Mouse (Mus musculus) heart, embryonic 12.5 days (tissue): Measurements from ENCODE around the gene Slc16a10. TPM values are rescaled to one million over a fixed set of nuclear protein-coding genes. Genes with fewer than 3 reads are reported as not detected.

Experiments
- ATAC-seq: fragments of 200-750 bp; cut with Nextera tagmentation; 2 replicates; pipeline ENCODE4 v1.8.0; 2017; ENCODE audit warnings: moderate TSS enrichment, moderate library complexity; ENCODE audit not compliant: insufficient number of reproducible peaks, low FRiP score
- H3K27ac ChIP-seq: fragments of 300-500 bp; sonication (generic); 2 replicates; pipeline ENCODE4 v1.5.1; 2016; ENCODE audit warnings: mild to moderate bottlenecking, moderate library complexity; ENCODE audit not compliant: poor library complexity, severe bottlenecking
- H3K27me3 ChIP-seq: fragments of 300-500 bp; sonication (generic); replicated peaks from 2 replicates; pipeline ENCODE4 v1.6.1; 2016; ENCODE audit warnings: mild to moderate bottlenecking, moderate library complexity
- H3K36me3 ChIP-seq: fragments of 300-500 bp; sonication (generic); 2 replicates; pipeline ENCODE4 v1.6.1; 2016; ENCODE audit warnings: mild to moderate bottlenecking, moderate library complexity
- H3K4me1 ChIP-seq: fragments of 300-500 bp; sonication (generic); replicated peaks from 2 replicates; pipeline ENCODE4 v1.6.1; 2016; ENCODE audit warnings: mild to moderate bottlenecking
- H3K4me2 ChIP-seq: fragments of 300-500 bp; sonication (generic); 2 replicates; pipeline ENCODE4 v1.6.1; 2016; ENCODE audit warnings: mild to moderate bottlenecking, moderate library complexity
- H3K4me3 ChIP-seq: fragments of 300-500 bp; sonication (generic); 2 replicates; pipeline ENCODE4 v1.5.1; 2016; ENCODE audit warnings: mild to moderate bottlenecking
- H3K9ac ChIP-seq: fragments of 300-500 bp; sonication (generic); 2 replicates; pipeline ENCODE4 v1.6.1; 2016; ENCODE audit warnings: mild to moderate bottlenecking, moderate library complexity
- H3K9me3 ChIP-seq: fragments of 300-500 bp; sonication (generic); replicated peaks from 2 replicates; pipeline ENCODE4 v1.6.1; 2016; ENCODE audit warnings: mild to moderate bottlenecking, moderate library complexity
- WGBS: fragments of 180-500 bp; shearing (Covaris S2); methylation state at CpG from one replicate; pipeline ENCODE4 v1.1.7; 2016; 5-methylcytosine and 5-hydroxymethylcytosine counted together
- polyA plus RNA-seq: library from polyadenylated mRNA; unstranded; fragments of >200 nt; fragmentation: Nextera tagmentation; extraction: Ambion mirVana; gene quantifications from 2 replicates; pipeline ENCODE4 v1.2.1, GENCODE M21; 2016

Gene Slc16a10
- polyA plus RNA-seq, 1 experiment from 2014 or later: 22.5 TPM

DNA sequence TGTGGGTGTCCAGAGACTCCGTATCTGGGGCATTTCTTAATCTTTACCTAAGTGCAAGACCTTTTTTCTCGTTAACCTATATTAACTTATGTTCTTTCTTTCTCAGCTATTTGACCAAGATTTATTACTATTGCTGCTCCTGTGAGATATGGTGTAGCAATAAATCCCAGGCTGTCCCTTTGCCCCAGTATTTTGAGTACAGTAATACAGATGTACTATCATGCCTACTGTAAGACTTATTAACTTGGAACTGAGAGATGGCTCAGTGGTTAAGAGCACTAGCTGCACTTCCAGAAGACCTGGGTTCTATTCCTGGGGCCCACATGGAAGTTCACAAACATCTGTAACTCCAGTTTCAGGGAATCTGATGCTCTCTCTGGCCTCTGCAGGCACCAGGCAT lies 91.3 kb downstream of the Slc16a10 start:
- Histone ChIP-seq H3K9me3 (no peaks in the 10 kb centered on the region), H3K27ac (no peak overlapping the region), H3K4me3 (no peak overlapping the region), H3K36me3 (peaks cover 10% of the 10 kb centered on the region; the same call in 1 of the 2 replicates), H3K4me1 (no peaks in the 10 kb centered on the region), H3K27me3 (no peaks in the 10 kb centered on the region), H3K9ac (no peak overlapping the region), H3K4me2 (no peak overlapping the region)
- no peak for ATAC-seq
- WGBS: 95% methylated on average over 2 of the region's 2 CpGs

DNA sequence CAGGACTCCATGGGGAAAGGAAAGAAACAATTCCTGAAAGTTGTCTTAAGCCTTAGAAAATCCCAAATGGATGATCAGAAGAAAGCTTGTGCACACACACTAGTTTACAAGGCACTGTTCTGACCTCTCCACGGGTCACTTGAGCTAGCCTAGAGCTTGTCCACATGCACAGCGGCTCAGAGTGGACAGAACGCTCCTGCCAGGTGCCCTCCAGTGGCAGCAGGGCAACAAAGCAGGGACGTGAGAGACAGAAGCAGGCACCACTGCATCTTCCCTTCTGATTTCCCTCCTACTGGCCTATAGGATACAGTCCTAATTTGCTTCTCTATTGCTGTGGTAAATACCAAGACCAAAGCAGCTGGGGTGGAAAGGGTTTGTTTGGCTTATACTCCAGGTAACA lies 100.7 kb downstream of the Slc16a10 start:
- no peaks in the 10 kb centered on the region for H3K9me3 ChIP-seq
- no peaks in the 10 kb centered on the region for H3K27me3 ChIP-seq
- 20% methylated on average over 4 of the region's 4 CpGs for WGBS
- ATAC-seq: no peak
- H3K4me1 ChIP-seq: no peaks in the 10 kb centered on the region
- H3K4me2 ChIP-seq: no peak overlapping the region
- H3K36me3 ChIP-seq: peaks cover 9% of the 10 kb centered on the region; the same call in 1 of the 2 replicates
- H3K9ac ChIP-seq: no peak overlapping the region
- no peak overlapping the region for H3K4me3 ChIP-seq
- no peak overlapping the region for H3K27ac ChIP-seq

DNA sequence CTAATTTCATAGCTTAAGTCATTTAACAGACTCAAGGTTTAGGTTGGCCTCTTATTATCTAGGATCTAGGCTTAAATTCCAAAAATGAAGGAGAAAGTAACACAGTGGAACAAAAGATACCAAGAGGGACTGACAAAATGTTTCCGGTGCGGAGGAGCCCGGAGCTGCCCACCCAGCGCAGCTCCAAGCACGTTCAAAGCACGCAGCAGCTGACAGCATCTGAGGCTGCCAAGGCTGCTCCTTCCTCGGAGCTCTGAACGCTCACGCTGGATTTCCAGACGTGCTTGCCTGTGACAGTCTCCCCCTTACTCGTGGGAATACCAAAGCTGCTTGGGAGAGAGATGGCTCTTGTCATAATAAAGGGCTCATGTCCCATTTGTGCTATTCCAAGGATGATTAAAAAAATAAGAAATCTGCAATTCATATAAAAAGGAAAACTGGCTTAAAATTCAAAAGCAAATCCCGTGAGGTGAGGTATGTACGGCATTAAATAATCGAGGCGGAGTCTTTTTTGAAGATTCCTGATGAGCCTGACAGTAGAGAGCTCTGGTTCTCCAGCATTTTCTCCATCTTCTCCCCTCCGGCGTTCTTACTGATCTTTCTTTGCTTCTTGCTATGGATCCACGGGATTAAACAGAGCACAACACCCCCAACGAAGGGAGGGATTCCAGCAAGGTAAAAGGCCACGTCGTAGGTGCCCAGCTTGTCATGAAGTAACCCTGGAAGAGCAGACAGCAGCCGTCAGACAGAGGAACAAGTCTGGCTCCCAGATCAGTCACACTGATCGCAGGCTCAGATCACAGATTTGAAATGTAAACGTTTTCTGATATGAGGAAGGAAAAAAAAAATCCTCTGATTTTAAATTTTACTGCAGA lies 105.1 kb downstream of the Slc16a10 start:
- H3K27me3 ChIP-seq: no peaks in the 10 kb centered on the region
- WGBS: 72% methylated on average over 24 of the region's 24 CpGs
- H3K27ac ChIP-seq: no peak overlapping the region
- H3K36me3 ChIP-seq: peaks cover 9% of the 10 kb centered on the region; the same call in 1 of the 2 replicates
- ATAC-seq: no peak
- H3K4me3 ChIP-seq: no peak overlapping the region
- no peaks in the 10 kb centered on the region for H3K4me1 ChIP-seq
- no peaks in the 10 kb centered on the region for H3K9me3 ChIP-seq
- H3K4me2 ChIP-seq: no peak overlapping the region
- H3K9ac ChIP-seq: no peak overlapping the region

DNA sequence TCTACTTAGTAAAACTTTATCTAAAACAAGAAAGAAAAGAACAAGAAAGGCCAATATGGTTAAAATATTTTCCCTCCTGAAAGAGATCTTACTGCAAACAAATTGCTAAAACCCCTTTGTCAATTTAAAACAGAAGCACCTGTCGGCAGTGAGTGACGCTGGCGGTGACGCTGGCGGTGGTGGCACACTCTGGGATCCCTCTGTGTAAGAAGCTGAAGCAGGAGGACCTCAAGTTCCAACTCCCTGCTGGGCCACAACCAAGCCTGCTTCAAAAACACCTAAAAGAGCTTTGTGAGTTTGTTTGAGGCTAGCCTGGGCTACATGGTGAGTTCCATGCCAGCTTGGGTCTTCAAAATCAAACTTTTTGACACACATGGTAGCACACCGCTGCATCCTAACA lies 107.1 kb downstream of the Slc16a10 start:
- Histone ChIP-seq H3K36me3 (peaks cover 9% of the 10 kb centered on the region; the same call in 1 of the 2 replicates), H3K4me1 (no peaks in the 10 kb centered on the region), H3K4me3 (no peak overlapping the region), H3K27me3 (no peaks in the 10 kb centered on the region), H3K4me2 (no peak overlapping the region), H3K9ac (no peak overlapping the region), H3K27ac (no peak overlapping the region), H3K9me3 (no peaks in the 10 kb centered on the region)
- WGBS: 96% methylated on average over 6 of the region's 6 CpGs
- ATAC-seq: no peak

DNA sequence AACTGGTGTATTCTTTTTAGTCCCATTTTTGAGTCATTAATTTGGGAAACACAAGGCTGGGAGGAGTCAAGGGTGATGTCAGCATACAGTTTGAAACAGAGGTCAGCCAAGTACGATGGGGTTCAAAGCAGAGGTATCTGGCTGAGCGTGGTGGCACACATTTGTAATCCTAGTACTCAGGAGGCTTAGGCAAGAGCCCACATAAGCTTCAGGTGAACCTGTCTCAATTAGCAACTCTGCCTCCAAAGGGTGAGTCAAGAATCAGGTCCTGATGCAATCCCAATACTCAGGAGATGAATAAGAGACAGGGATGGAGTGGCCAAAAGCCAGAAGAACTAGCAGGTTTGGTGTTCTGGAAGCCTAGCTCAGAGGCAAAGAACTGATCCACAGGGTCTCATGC lies 109.2 kb downstream of the Slc16a10 start:
- Histone ChIP-seq H3K36me3 (0 out of 2 replicates have a peak, but pooled peaks cover 9% of the 10 kb centered on the region), H3K9ac (no peak overlapping the region), H3K4me2 (no peak overlapping the region), H3K4me3 (no peak overlapping the region), H3K9me3 (no peaks in the 10 kb centered on the region), H3K27ac (no peak overlapping the region), H3K27me3 (no peaks in the 10 kb centered on the region), H3K4me1 (no peaks in the 10 kb centered on the region)
- no peak for ATAC-seq
- WGBS: 86% methylated on average over 2 of the region's 2 CpGs

DNA sequence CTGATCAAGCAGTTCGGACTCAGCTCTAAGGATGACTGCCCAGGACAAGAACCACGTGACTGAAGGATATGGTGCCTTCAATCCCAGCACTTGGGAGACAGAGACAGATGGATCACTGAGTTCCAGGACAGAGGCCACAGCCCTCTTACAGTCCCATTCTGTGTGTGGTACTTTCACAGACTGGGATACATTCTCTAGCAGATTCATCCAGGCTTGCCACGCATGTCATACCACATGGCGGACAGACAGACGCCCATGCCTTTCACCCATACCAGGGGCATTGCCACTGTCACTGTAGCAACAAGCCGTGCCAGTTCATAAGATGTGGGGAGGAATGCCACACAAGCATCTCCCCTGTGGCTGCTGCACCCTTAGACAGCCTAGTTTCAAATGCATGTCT lies 111.3 kb downstream of the Slc16a10 start:
- no peak for ATAC-seq
- Histone ChIP-seq H3K4me3 (no peak overlapping the region), H3K9me3 (no peaks in the 10 kb centered on the region; the same call in 1 of the 2 replicates), H3K36me3 (no peaks in the 10 kb centered on the region), H3K9ac (no peak overlapping the region), H3K4me2 (no peak overlapping the region), H3K4me1 (no peaks in the 10 kb centered on the region), H3K27me3 (no peaks in the 10 kb centered on the region), H3K27ac (no peak overlapping the region)
- WGBS: 84% methylated on average over 6 of the region's 6 CpGs

DNA sequence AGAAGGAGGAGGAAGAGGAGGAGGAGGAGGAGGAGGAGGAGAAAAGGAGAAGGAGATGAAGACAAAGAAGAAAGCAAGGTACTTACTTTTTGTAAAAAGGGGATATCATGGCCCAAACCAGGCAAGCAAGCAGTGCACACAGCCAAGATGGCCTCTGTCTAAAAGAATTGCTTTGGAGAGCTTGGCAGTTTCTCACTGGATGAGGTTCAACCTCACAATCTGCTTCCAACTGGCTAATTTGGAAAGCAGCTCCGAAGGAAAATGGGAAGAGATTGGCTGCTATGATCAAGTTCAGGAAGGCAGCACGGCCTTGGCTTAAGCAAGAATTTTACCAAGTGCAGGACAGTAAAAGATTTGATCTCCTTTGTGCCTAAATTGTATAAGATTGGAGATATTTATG lies 112.4 kb downstream of the Slc16a10 start:
- Histone ChIP-seq H3K27me3 (no peaks in the 10 kb centered on the region), H3K9me3 (no peaks in the 10 kb centered on the region; the same call in 1 of the 2 replicates), H3K27ac (no peak overlapping the region), H3K36me3 (no peaks in the 10 kb centered on the region), H3K9ac (no peak overlapping the region), H3K4me2 (no peak overlapping the region), H3K4me3 (no peak overlapping the region), H3K4me1 (0 out of 2 replicates have a peak, but pooled peaks cover 3% of the 10 kb centered on the region)
- 83% methylated on average over 2 of the region's 2 CpGs for WGBS
- ATAC-seq: no peak

DNA sequence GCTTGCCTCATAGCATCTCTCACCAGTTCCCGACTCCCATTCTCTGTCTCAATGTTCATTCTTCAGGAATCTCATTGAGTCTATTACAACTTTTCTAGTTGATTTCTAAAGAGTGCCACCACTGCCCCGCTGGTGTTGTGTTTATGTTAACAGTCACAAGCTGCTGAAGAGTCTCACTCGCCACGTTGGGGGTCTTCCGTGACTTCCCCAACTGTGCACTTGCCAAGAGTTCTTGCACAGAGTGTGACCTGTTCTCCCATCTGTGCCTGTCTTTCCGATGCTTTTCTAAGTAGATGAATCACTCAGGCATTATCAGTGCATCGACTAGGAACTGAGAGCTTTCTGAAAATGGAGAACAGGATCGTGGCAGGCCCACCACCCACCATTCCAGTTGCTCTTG lies 114.0 kb downstream of the Slc16a10 start:
- H3K27ac ChIP-seq: no peak overlapping the region
- H3K9me3 ChIP-seq: no peaks in the 10 kb centered on the region; the same call in 1 of the 2 replicates
- WGBS: 74% methylated on average over 8 of the region's 8 CpGs
- H3K9ac ChIP-seq: no peak overlapping the region
- H3K4me2 ChIP-seq: no peak overlapping the region
- H3K27me3 ChIP-seq: peaks cover 8% of the 10 kb centered on the region; the same call in 1 of the 2 replicates
- no peaks in the 10 kb centered on the region for H3K36me3 ChIP-seq
- no peak for ATAC-seq
- no peak overlapping the region for H3K4me3 ChIP-seq
- peaks cover 9% of the 10 kb centered on the region; the same call in 1 of the 2 replicates for H3K4me1 ChIP-seq

DNA sequence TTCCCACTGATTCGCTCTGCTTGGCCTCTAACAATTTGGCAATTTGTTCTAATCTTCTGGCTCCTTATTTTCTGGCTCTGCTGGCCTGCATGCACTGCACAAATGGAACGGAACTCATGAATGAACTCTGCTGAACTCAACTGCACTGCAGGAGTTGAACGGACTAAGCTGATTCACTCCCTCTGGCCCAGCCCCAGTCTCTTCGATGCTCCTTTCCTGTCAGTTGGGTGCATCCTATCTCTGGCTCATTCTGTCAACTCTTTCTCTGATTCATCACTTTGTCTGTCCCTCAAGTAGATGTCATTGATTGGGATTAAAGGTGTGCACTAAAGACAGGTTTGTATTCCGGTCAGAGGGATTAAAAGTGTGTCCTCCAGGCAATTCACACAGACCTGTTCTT lies 115.5 kb downstream of the Slc16a10 start:
- no peaks in the 10 kb centered on the region for H3K36me3 ChIP-seq
- H3K9ac ChIP-seq: no peak overlapping the region
- no peak overlapping the region for H3K27ac ChIP-seq
- no peak overlapping the region for H3K4me3 ChIP-seq
- WGBS: 95% methylated on average over 5 of the region's 5 CpGs
- ATAC-seq: no peak
- peaks cover 9% of the 10 kb centered on the region; the same call in 1 of the 2 replicates for H3K27me3 ChIP-seq
- peaks cover 9% of the 10 kb centered on the region; the same call in 1 of the 2 replicates for H3K4me1 ChIP-seq
- no peak overlapping the region for H3K4me2 ChIP-seq
- H3K9me3 ChIP-seq: no peaks in the 10 kb centered on the region; the same call in 1 of the 2 replicates

DNA sequence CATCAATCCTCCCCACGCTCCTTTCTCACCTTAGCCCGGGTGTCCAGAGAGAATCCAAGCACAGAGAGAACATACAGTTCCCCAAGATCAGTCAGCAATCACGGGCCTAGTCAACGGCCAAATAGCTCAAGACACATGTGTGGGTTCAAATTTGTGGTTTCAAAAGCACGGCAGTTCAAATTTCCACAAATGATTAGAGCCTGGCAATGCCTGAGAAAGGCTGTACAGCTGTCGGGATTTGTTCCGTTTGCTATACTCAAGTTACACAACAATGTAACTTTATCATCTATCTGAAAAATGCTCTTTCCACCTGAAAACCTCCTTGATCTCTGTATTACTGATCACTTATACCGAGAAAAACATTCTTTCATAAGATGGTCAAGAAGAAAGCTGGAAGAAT lies 116.5 kb downstream of the Slc16a10 start:
- Histone ChIP-seq H3K4me1 (peaks cover 9% of the 10 kb centered on the region; the same call in 1 of the 2 replicates), H3K27me3 (peaks cover 9% of the 10 kb centered on the region; the same call in 1 of the 2 replicates), H3K9me3 (no peaks in the 10 kb centered on the region; the same call in 1 of the 2 replicates), H3K4me3 (peak overlapping the region; percentile 62), H3K9ac (peak overlapping the region; percentile 59; the same call in 1 of the 2 replicates), H3K36me3 (no peaks in the 10 kb centered on the region), H3K27ac (0 out of 2 replicates have a peak overlapping the region, but pooled peaks have one; percentile 32), H3K4me2 (peak overlapping the region; percentile 90)
- 72% methylated on average over 8 of the region's 8 CpGs for WGBS
- no peak for ATAC-seq
